Comparison of ENCODE assay signal across 8 mouse cellular contexts in the genomic region with DNA sequence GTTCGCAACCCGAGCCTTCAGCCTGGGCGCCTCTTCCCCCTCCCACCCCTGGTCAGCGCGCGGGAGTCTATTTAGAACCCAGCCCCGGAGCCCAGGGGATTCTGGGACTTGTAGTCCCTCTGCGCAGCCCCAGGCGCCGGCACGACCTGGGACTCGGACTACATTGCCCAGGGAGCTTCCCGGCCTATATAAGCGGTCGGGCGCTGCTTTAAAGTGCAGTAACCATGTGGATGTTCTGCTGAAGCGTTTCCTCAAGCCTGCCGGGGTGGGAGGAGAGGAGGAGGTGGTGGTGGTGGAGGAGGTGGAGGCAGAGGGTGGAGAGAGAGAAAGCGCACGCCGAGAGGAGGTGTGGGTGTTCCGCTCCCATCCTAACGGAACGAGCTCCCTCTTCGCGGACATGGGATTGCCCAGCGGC. TPM values are rescaled to one million over a fixed set of nuclear protein-coding genes. Genes with fewer than 3 reads are reported as not detected.
DNase-seq lines count a peak whose midpoint lies in the region; ATAC-seq and TF ChIP-seq lines count a peak whose summit lies in the region.

A gene (plus strand): TSS at position 216 of the 415 bp plus-strand sequence.

- no peak for TF ChIP-seq CTCF in bone marrow, adult 2 months (IDR thresholded peaks at IDR 0.05; ENCODE audit: control insufficient read depth, insufficient read depth, low read length)
- TF ChIP-seq CTCF in midbrain, postnatal 0 days (IDR thresholded peaks at IDR 0.05) = no peak

- H3K36me3 ChIP-seq in embryonic facial prominence, embryonic 15.5 days = no peaks in the 10 kb centered on the region
- no peaks in the 10 kb centered on the region for H3K36me3 ChIP-seq in limb, embryonic 14.5 days (ENCODE audit: control insufficient read depth, insufficient read depth, low read length)
- no peaks in the 10 kb centered on the region for H3K36me3 ChIP-seq in midbrain, postnatal 0 days (ENCODE audit: insufficient read depth, low read length)

- no peaks in the 10 kb centered on the region for H3K9me3 ChIP-seq in embryonic facial prominence, embryonic 15.5 days (replicated peaks)
- H3K9me3 ChIP-seq in limb, embryonic 14.5 days (ENCODE audit: control insufficient read depth, low read length) = no peaks in the 10 kb centered on the region
- H3K9me3 ChIP-seq in midbrain, postnatal 0 days (ENCODE audit: low read length) = no peaks in the 10 kb centered on the region

- WGBS in bone marrow, adult 2 months = under 1% methylated on average over 27 of the region's 27 CpGs
- under 1% methylated on average over 27 of the region's 27 CpGs for WGBS in embryonic facial prominence, embryonic 15.5 days
- WGBS in limb, embryonic 14.5 days = under 1% methylated on average over 21 of the region's 27 CpGs
- WGBS in midbrain, postnatal 0 days = 1% methylated on average over 27 of the region's 27 CpGs

- peak within 1 kb of the TSS; percentile 42 for H3K27ac ChIP-seq in bone marrow, adult 2 months (ENCODE audit: control insufficient read depth, insufficient read depth, low read depth, low read length, poor library complexity)
- H3K27ac ChIP-seq in embryonic facial prominence, embryonic 15.5 days (replicated peaks) = peak within 1 kb of the TSS; percentile 86
- peak within 1 kb of the TSS; percentile 52; the same call in 1 of the 2 replicates for H3K27ac ChIP-seq in limb, embryonic 14.5 days (replicated peaks; ENCODE audit: low read depth, low read length)
- H3K27ac ChIP-seq in midbrain, postnatal 0 days (ENCODE audit: low read depth, low read length) = no peak within 1 kb of the TSS

- ATAC-seq in embryonic facial prominence, embryonic 15.5 days (ENCODE audit: insufficient number of reproducible peaks, low FRiP score, low TSS enrichment, low read depth) = peak; percentile 99
- ATAC-seq in limb, embryonic 14.5 days (ENCODE audit: low FRiP score, low read depth) = peak; percentile 99
- ATAC-seq in midbrain, postnatal 0 days (ENCODE audit: low FRiP score) = peak; percentile 99

- TF ChIP-seq POLR2A in bone marrow, adult 2 months (IDR thresholded peaks at IDR 0.05; ENCODE audit: borderline replicate concordance, control insufficient read depth, low read depth, low read length) = peak; percentile 97
- TF ChIP-seq POLR2A in limb, embryonic 14.5 days (IDR thresholded peaks at IDR 0.05; ENCODE audit: borderline replicate concordance, extremely low read depth, insufficient read depth, insufficient read length) = peak; percentile 93; the same call in 1 of the 2 replicates

- H3K9ac ChIP-seq in embryonic facial prominence, embryonic 15.5 days = peak within 1 kb of the TSS; percentile 65
- H3K9ac ChIP-seq in limb, embryonic 14.5 days (ENCODE audit: low read depth, low read length, severe bottlenecking) = peak within 1 kb of the TSS; percentile 60
- H3K9ac ChIP-seq in midbrain, postnatal 0 days (replicated peaks; ENCODE audit: low read length, poor library complexity, severe bottlenecking) = peak within 1 kb of the TSS; percentile 52

- peak; percentile 99 for DNase-seq in 416B (ENCODE audit: low read depth)
- DNase-seq in heart, adult 8-10 months (ENCODE audit: low spot score) = peak; percentile 100
- peak; percentile 99 for DNase-seq in kidney, adult 9 months
- DNase-seq in limb, embryonic 14.5 days (ENCODE audit: low spot score) = peak; percentile 98
- peak; percentile 98 for DNase-seq in midbrain, postnatal 0 days (ENCODE audit: low spot score)
- peak; percentile 88 to 92 for DNase-seq in spleen, postnatal 14 days (ENCODE audit: low spot score in 2 of 2)

- peak within 1 kb of the TSS; percentile 84 for H3K4me2 ChIP-seq in embryonic facial prominence, embryonic 15.5 days (replicated peaks)
- peak within 1 kb of the TSS; percentile 79 for H3K4me2 ChIP-seq in limb, embryonic 14.5 days (replicated peaks; ENCODE audit: low read depth, low read length, severe bottlenecking)
- peak within 1 kb of the TSS; percentile 94 for H3K4me2 ChIP-seq in midbrain, postnatal 0 days (ENCODE audit: low read depth, low read length, poor library complexity, severe bottlenecking)

- no peaks in the 10 kb centered on the region for H3K4me1 ChIP-seq in bone marrow, adult 2 months (ENCODE audit: control insufficient read depth, insufficient read depth, low read length)
- H3K4me1 ChIP-seq in embryonic facial prominence, embryonic 15.5 days = peaks cover 20% of the 10 kb centered on the region
- H3K4me1 ChIP-seq in limb, embryonic 14.5 days (ENCODE audit: control insufficient read depth, insufficient read depth, low read length) = peaks cover 13% of the 10 kb centered on the region; the same call in 1 of the 2 replicates
- no peaks in the 10 kb centered on the region; the same call in 1 of the 2 replicates for H3K4me1 ChIP-seq in midbrain, postnatal 0 days (ENCODE audit: insufficient read depth, low read length)

- H3K4me3 ChIP-seq in bone marrow, adult 2 months (replicated peaks; ENCODE audit: control insufficient read depth, low read depth, low read length) = peak within 1 kb of the TSS; percentile 98
- peak within 1 kb of the TSS; percentile 79 for H3K4me3 ChIP-seq in embryonic facial prominence, embryonic 15.5 days (replicated peaks)
- peak within 1 kb of the TSS; percentile 70 for H3K4me3 ChIP-seq in limb, embryonic 14.5 days (replicated peaks; ENCODE audit: low read length)
- peak within 1 kb of the TSS; percentile 63 for H3K4me3 ChIP-seq in midbrain, postnatal 0 days (ENCODE audit: low read depth, low read length)

- no peaks in the 10 kb centered on the region for H3K27me3 ChIP-seq in embryonic facial prominence, embryonic 15.5 days
- no peaks in the 10 kb centered on the region for H3K27me3 ChIP-seq in limb, embryonic 14.5 days (ENCODE audit: control insufficient read depth, insufficient read depth, low read length)
- H3K27me3 ChIP-seq in midbrain, postnatal 0 days (ENCODE audit: insufficient read depth, low read length) = no peaks in the 10 kb centered on the region

RNA-seq across cellular contexts. Expression of the gene that starts here (rescaled TPM):
- 15.3 and 32.8 TPM in 2 replicates for polyA plus RNA-seq in bone marrow, adult 2 months (2011; ENCODE audit: insufficient read depth, insufficient read length, low replicate concordance, missing spikeins)
- 10.8 and 11.3 TPM in 2 replicates for polyA plus RNA-seq in embryonic facial prominence, embryonic 15.5 days (2015; fragmentation: Nextera tagmentation; extraction: Ambion mirVana)
- 10 to 100 TPM; 33.9 to 36.9 (median 36.4) TPM for total RNA-seq in heart, adult 8-10 months (2022)
- polyA plus RNA-seq in limb, embryonic 14.5 days (2012; rRNA removed) = 16.1 and 17.1 TPM in 2 replicates
- polyA plus RNA-seq in limb, embryonic 14.5 days (2014; fragmentation: Nextera tagmentation; extraction: Ambion mirVana) = 10.7 and 12.3 TPM in 2 replicates
- 16.7 and 23.2 TPM in 2 replicates for total RNA-seq in midbrain, postnatal 0 days (2014; rRNA removed)
- 2.4 and 3.3 TPM in 2 replicates for polyA plus RNA-seq in midbrain, postnatal 0 days (2015; fragmentation: Nextera tagmentation; extraction: Ambion mirVana)
